Mouse (Mus musculus): ENCODE measurements around the gene Taf1b.

Gene Taf1b

GRCm38 (mm10) chr12:24552531-24552930 is 54.4 kb downstream of the Taf1b start:
- no peak for DNase-seq (ENCODE audit: low read depth, low spot score)

GRCm38 (mm10) chr12:24555976-24556375 is 57.8 kb downstream of the Taf1b start:
- DNase-seq (ENCODE audit: low read depth, low spot score): no peak

- DNase-seq (ENCODE audit: low read depth, low spot score): no peak
These were observed 65.3 kb downstream of the Taf1b start for GRCm38 (mm10) chr12:24563395-24563960.

GRCm38 (mm10) chr12:24565311-24565710 is 67.2 kb downstream of the Taf1b start:
- no peak for DNase-seq (ENCODE audit: low read depth, low spot score)

- DNase-seq (ENCODE audit: low read depth, low spot score): no peak
These were observed 69.4 kb downstream of the Taf1b start for GRCm38 (mm10) chr12:24567606-24568005.

- DNase-seq (ENCODE audit: low read depth, low spot score): peak; percentile 82
These were observed 73.6 kb downstream of the Taf1b start, which contains the start of gene Grhl1 for GRCm38 (mm10) chr12:24571523-24572392. Grhl1 (plus strand) TSS chr12:24572283.

- DNase-seq (ENCODE audit: low read depth, low spot score): no peak
These were observed 74.5 kb downstream of the Taf1b start for GRCm38 (mm10) chr12:24572421-24573274.

- no peak for DNase-seq (ENCODE audit: low read depth, low spot score)
These were observed 75.1 kb downstream of the Taf1b start for GRCm38 (mm10) chr12:24573275-24573580.

- DNase-seq (ENCODE audit: low read depth, low spot score): no peak
These were observed 76.7 kb downstream of the Taf1b start for GRCm38 (mm10) chr12:24574870-24575269.

GRCm38 (mm10) chr12:24580452-24580851 is 82.3 kb downstream of the Taf1b start:
- DNase-seq (ENCODE audit: low read depth, low spot score): no peak

- DNase-seq (ENCODE audit: low read depth, low spot score): peak; percentile 51
These were observed 83.0 kb downstream of the Taf1b start for GRCm38 (mm10) chr12:24580996-24581683.

- DNase-seq (ENCODE audit: low read depth, low spot score): no peak
These were observed 85.5 kb downstream of the Taf1b start for GRCm38 (mm10) chr12:24583653-24584052.

- no peak for DNase-seq (ENCODE audit: low read depth, low spot score)
These were observed 86.7 kb downstream of the Taf1b start for GRCm38 (mm10) chr12:24584835-24585234.

GRCm38 (mm10) chr12:24586193-24586592 is 88.0 kb downstream of the Taf1b start:
- no peak for DNase-seq (ENCODE audit: low read depth, low spot score)

GRCm38 (mm10) chr12:24590371-24590770 is 92.2 kb downstream of the Taf1b start:
- DNase-seq (ENCODE audit: low read depth, low spot score): no peak

- DNase-seq (ENCODE audit: low read depth, low spot score): no peak
These were observed 93.9 kb downstream of the Taf1b start for GRCm38 (mm10) chr12:24592055-24592454.

- DNase-seq (ENCODE audit: low read depth, low spot score): no peak
These were observed 95.0 kb downstream of the Taf1b start for GRCm38 (mm10) chr12:24592956-24593672.

- DNase-seq (ENCODE audit: low read depth, low spot score): no peak
These were observed 99.2 kb downstream of the Taf1b start for GRCm38 (mm10) chr12:24597376-24597775.

GRCm38 (mm10) chr12:24599366-24599895 is 101.3 kb downstream of the Taf1b start:
- no peak for DNase-seq (ENCODE audit: low read depth, low spot score)

- no peak for DNase-seq (ENCODE audit: low read depth, low spot score)
These were observed 101.9 kb downstream of the Taf1b start for GRCm38 (mm10) chr12:24600074-24600473.

GRCm38 (mm10) chr12:24600806-24601205 is 102.6 kb downstream of the Taf1b start:
- DNase-seq (ENCODE audit: low read depth, low spot score): peak; percentile 41
